Mouse (Mus musculus) layer of hippocampus, adult 2 months (tissue): ENCODE measurements around the gene Myh2. TPM values are rescaled to one million over a fixed set of nuclear protein-coding genes. Genes with fewer than 3 reads are reported as not detected.

ENCODE experiments used
- DNase-seq, 2 experiments: peaks; one replicate each; pipeline ENCODE4 v3.0.0; 2022; ENCODE audit warnings: low spot score in 2 of 2
- H3K27ac ChIP-seq: fragments of 200-600 bp; 2 replicates; pipeline ENCODE4 v1.8.1; 2022
- H3K4me3 ChIP-seq: fragments of 200-600 bp; 2 replicates; pipeline ENCODE4 v1.8.1; 2022; ENCODE audit warnings: mild to moderate bottlenecking
- CTCF ChIP-seq: fragments of 200-600 bp; conservative IDR thresholded peaks from 2 replicates; pipeline ENCODE4 v1.8.1; 2022; ENCODE audit warnings: antibody characterized with exemption, mild to moderate bottlenecking, moderate library complexity
- long read RNA-seq, 2 experiments: library from polyadenylated mRNA; stranded (forward); transcript quantifications; one replicate each; pipeline ENCODE4 v2.0.0; 2021; ENCODE audit warnings: borderline mapping rate in 2 of 2
- total RNA-seq, 2 experiments: library from RNA; stranded (reverse); gene quantifications; 2 replicates each; pipeline ENCODE4 v1.2.3; 2021

The Myh2 gene
- total RNA-seq: under 1 TPM; 0.10 to 0.18 TPM
- long read RNA-seq, experiment 1, partial matches to known transcripts: 1 of 1 reads
- long read RNA-seq, experiment 1, other reads (novel, unspliced or antisense): 0 of 1 reads
- long read RNA-seq, experiment 2: 0 reads

- no peak within 1 kb of the TSS for H3K27ac ChIP-seq
- no peak for TF ChIP-seq CTCF
Measured at GRCm38 (mm10) chr11:67170727-67171126, at the start of gene Myh2. Gene Myh2 (plus strand): TSS chr11:67171027.

GRCm38 (mm10) chr11:67124943-67125342, 45.9 kb upstream of the Myh2 start:
- no peak overlapping the region for H3K27ac ChIP-seq
- TF ChIP-seq CTCF: no peak
- H3K4me3 ChIP-seq: no peak overlapping the region
- no peak for DNase-seq

More at GRCm38 (mm10) chr11:67170727-67171126, at the start of gene Myh2:
- no peak for DNase-seq
- no peak within 1 kb of the TSS for H3K4me3 ChIP-seq

- TF ChIP-seq CTCF: no peak
- Histone ChIP-seq H3K27ac (no peak overlapping the region), H3K4me3 (no peak overlapping the region)
- DNase-seq: peak; percentile 8 to 25
Measured at GRCm38 (mm10) chr11:67125361-67125760, 45.5 kb upstream of the Myh2 start.

GRCm38 (mm10) chr11:67133526-67133925, 37.3 kb upstream of the Myh2 start:
- no peak for DNase-seq
- H3K27ac ChIP-seq: no peak overlapping the region
- TF ChIP-seq CTCF: no peak
- no peak overlapping the region for H3K4me3 ChIP-seq

- Histone ChIP-seq H3K27ac (no peak overlapping the region), H3K4me3 (no peak overlapping the region)
- TF ChIP-seq CTCF: no peak
- no peak for DNase-seq
Measured at GRCm38 (mm10) chr11:67134654-67135053, 36.2 kb upstream of the Myh2 start.

- Histone ChIP-seq H3K4me3 (no peak overlapping the region), H3K27ac (no peak overlapping the region)
- TF ChIP-seq CTCF: no peak
- DNase-seq: no peak
Measured at GRCm38 (mm10) chr11:67135532-67135931, 35.3 kb upstream of the Myh2 start.

- Histone ChIP-seq H3K27ac (no peak overlapping the region), H3K4me3 (no peak overlapping the region)
- no peak for DNase-seq
- no peak for TF ChIP-seq CTCF
Measured at GRCm38 (mm10) chr11:67139556-67139955, 31.3 kb upstream of the Myh2 start.

- Histone ChIP-seq H3K4me3 (no peak overlapping the region), H3K27ac (no peak overlapping the region)
- no peak for TF ChIP-seq CTCF
- no peak for DNase-seq
Measured at GRCm38 (mm10) chr11:67140175-67140574, 30.7 kb upstream of the Myh2 start.

GRCm38 (mm10) chr11:67141031-67141430, 29.8 kb upstream of the Myh2 start:
- DNase-seq: no peak
- no peak overlapping the region for H3K4me3 ChIP-seq
- H3K27ac ChIP-seq: no peak overlapping the region
- TF ChIP-seq CTCF: no peak

- no peak for TF ChIP-seq CTCF
- Histone ChIP-seq H3K27ac (no peak overlapping the region), H3K4me3 (no peak overlapping the region)
- no peak for DNase-seq
Measured at GRCm38 (mm10) chr11:67142047-67142446, 28.8 kb upstream of the Myh2 start.

GRCm38 (mm10) chr11:67143065-67143464, 27.8 kb upstream of the Myh2 start:
- no peak for TF ChIP-seq CTCF
- no peak overlapping the region for H3K4me3 ChIP-seq
- H3K27ac ChIP-seq: no peak overlapping the region
- no peak for DNase-seq

GRCm38 (mm10) chr11:67143863-67144498, 26.8 kb upstream of the Myh2 start:
- TF ChIP-seq CTCF: no peak

GRCm38 (mm10) chr11:67144559-67145265, 26.1 kb upstream of the Myh2 start:
- no peak for DNase-seq
- Histone ChIP-seq H3K27ac (no peak overlapping the region), H3K4me3 (no peak overlapping the region)
- no peak for TF ChIP-seq CTCF

More at GRCm38 (mm10) chr11:67143863-67144498, 26.8 kb upstream of the Myh2 start:
- H3K27ac ChIP-seq: no peak overlapping the region
- DNase-seq: no peak
- H3K4me3 ChIP-seq: no peak overlapping the region
